Mouse (Mus musculus): ENCODE data around the gene Ern1. TPM values are rescaled to one million over a fixed set of nuclear protein-coding genes. Genes with fewer than 3 reads are reported as not detected.

Ern1 gene
- polyA plus RNA-seq, 1 experiment from 2014 or later: 6.7 TPM

GRCm38 (mm10) chr11:106392597-106393330 is 94.9 kb downstream of the Ern1 start:
- Histone ChIP-seq H3K27ac (no peak overlapping the region), H3K9ac (replicated peaks) (no peak overlapping the region), H3K9me3 (no peaks in the 10 kb centered on the region), H3K4me2 (replicated peaks) (no peak overlapping the region), H3K4me3 (replicated peaks) (no peak overlapping the region), H3K36me3 (peaks cover 5% of the 10 kb centered on the region; the same call in 1 of the 2 replicates), H3K4me1 (replicated peaks) (no peaks in the 10 kb centered on the region), H3K27me3 (no peaks in the 10 kb centered on the region)
- 74% methylated on average over 7 of the region's 7 CpGs for WGBS
- no peak for ATAC-seq

- H3K9ac ChIP-seq (replicated peaks): no peak overlapping the region
- no peaks in the 10 kb centered on the region for H3K4me1 ChIP-seq (replicated peaks)
- 33% methylated on average over 6 of the region's 6 CpGs for WGBS
- ATAC-seq: peak; percentile 80
- no peak overlapping the region for H3K27ac ChIP-seq
- H3K9me3 ChIP-seq: no peaks in the 10 kb centered on the region
- no peaks in the 10 kb centered on the region for H3K27me3 ChIP-seq
- H3K36me3 ChIP-seq: peaks cover 4% of the 10 kb centered on the region; the same call in 1 of the 2 replicates
- H3K4me3 ChIP-seq (replicated peaks): no peak overlapping the region
- no peak overlapping the region for H3K4me2 ChIP-seq (replicated peaks)
Observed at GRCm38 (mm10) chr11:106391546-106392188, 96.0 kb downstream of the Ern1 start.

- Histone ChIP-seq H3K4me2 (replicated peaks) (no peak overlapping the region), H3K4me1 (replicated peaks) (no peaks in the 10 kb centered on the region), H3K27me3 (no peaks in the 10 kb centered on the region), H3K9me3 (no peaks in the 10 kb centered on the region), H3K9ac (replicated peaks) (no peak overlapping the region), H3K36me3 (peaks cover 4% of the 10 kb centered on the region; the same call in 1 of the 2 replicates), H3K4me3 (replicated peaks) (no peak overlapping the region), H3K27ac (no peak overlapping the region)
- 74% methylated on average over 3 of the region's 3 CpGs for WGBS
- ATAC-seq: no peak
Observed at GRCm38 (mm10) chr11:106390757-106391156, 96.9 kb downstream of the Ern1 start.

GRCm38 (mm10) chr11:106389611-106390010 is 98.0 kb downstream of the Ern1 start:
- ATAC-seq: no peak
- Histone ChIP-seq H3K4me1 (replicated peaks) (no peaks in the 10 kb centered on the region), H3K9me3 (no peaks in the 10 kb centered on the region), H3K27me3 (no peaks in the 10 kb centered on the region), H3K4me2 (replicated peaks) (no peak overlapping the region), H3K9ac (replicated peaks) (no peak overlapping the region), H3K4me3 (replicated peaks) (no peak overlapping the region), H3K36me3 (peaks cover 4% of the 10 kb centered on the region; the same call in 1 of the 2 replicates), H3K27ac (no peak overlapping the region)
- WGBS: 42% methylated on average over 3 of the region's 3 CpGs

GRCm38 (mm10) chr11:106387791-106388216 is 99.8 kb downstream of the Ern1 start, which contains the start of gene Icam2:
TSS of gene Icam2 (minus strand) at chr11:106388075.
- Histone ChIP-seq H3K9ac (replicated peaks) (no peak within 1 kb of the TSS), H3K27ac (no peak within 1 kb of the TSS), H3K4me2 (replicated peaks) (no peak within 1 kb of the TSS), H3K9me3 (no peaks in the 10 kb centered on the region), H3K36me3 (no peaks in the 10 kb centered on the region), H3K4me3 (replicated peaks) (no peak within 1 kb of the TSS), H3K27me3 (no peaks in the 10 kb centered on the region), H3K4me1 (replicated peaks) (no peaks in the 10 kb centered on the region)
- 81% methylated on average over 6 of the region's 6 CpGs for WGBS
- ATAC-seq: no peak

- Histone ChIP-seq H3K9ac (replicated peaks) (no peak overlapping the region), H3K36me3 (no peaks in the 10 kb centered on the region), H3K27me3 (no peaks in the 10 kb centered on the region), H3K4me2 (replicated peaks) (no peak overlapping the region), H3K4me3 (replicated peaks) (no peak overlapping the region), H3K9me3 (no peaks in the 10 kb centered on the region), H3K4me1 (replicated peaks) (no peaks in the 10 kb centered on the region), H3K27ac (no peak overlapping the region)
- no peak for ATAC-seq
- 89% methylated on average over 6 of the region's 6 CpGs for WGBS
Observed at GRCm38 (mm10) chr11:106387020-106387419, 100.6 kb downstream of the Ern1 start.

- H3K4me3 ChIP-seq (replicated peaks): no peak overlapping the region
- no peaks in the 10 kb centered on the region for H3K27me3 ChIP-seq
- no peak overlapping the region for H3K27ac ChIP-seq
- H3K36me3 ChIP-seq: no peaks in the 10 kb centered on the region
- no peak for ATAC-seq
- WGBS: 95% methylated on average over 3 of the region's 3 CpGs
- no peaks in the 10 kb centered on the region for H3K4me1 ChIP-seq (replicated peaks)
- H3K9ac ChIP-seq (replicated peaks): no peak overlapping the region
- no peak overlapping the region for H3K4me2 ChIP-seq (replicated peaks)
- H3K9me3 ChIP-seq: no peaks in the 10 kb centered on the region
Observed at GRCm38 (mm10) chr11:106386409-106386808, 101.2 kb downstream of the Ern1 start.

- WGBS: 76% methylated on average over 6 of the region's 6 CpGs
- H3K4me1 ChIP-seq (replicated peaks): no peaks in the 10 kb centered on the region
Observed at GRCm38 (mm10) chr11:106383051-106383790, 104.4 kb downstream of the Ern1 start.

GRCm38 (mm10) chr11:106382424-106382823 is 105.2 kb downstream of the Ern1 start:
- WGBS: 79% methylated on average over 5 of the region's 5 CpGs

More at GRCm38 (mm10) chr11:106383051-106383790, 104.4 kb downstream of the Ern1 start:
- no peak overlapping the region for H3K4me3 ChIP-seq (replicated peaks)
- H3K27me3 ChIP-seq: no peaks in the 10 kb centered on the region
- no peak overlapping the region for H3K4me2 ChIP-seq (replicated peaks)
- 0 out of 2 replicates have a peak overlapping the region, but pooled peaks have one; percentile 27 for H3K27ac ChIP-seq
- H3K9ac ChIP-seq (replicated peaks): no peak overlapping the region
- H3K9me3 ChIP-seq: no peaks in the 10 kb centered on the region
- ATAC-seq: no peak
- H3K36me3 ChIP-seq: no peaks in the 10 kb centered on the region

GRCm38 (mm10) chr11:106381883-106382282 is 105.8 kb downstream of the Ern1 start:
- Histone ChIP-seq H3K4me3 (replicated peaks) (no peak overlapping the region), H3K4me2 (replicated peaks) (no peak overlapping the region), H3K27me3 (no peaks in the 10 kb centered on the region), H3K9ac (replicated peaks) (no peak overlapping the region), H3K36me3 (no peaks in the 10 kb centered on the region), H3K9me3 (no peaks in the 10 kb centered on the region), H3K27ac (no peak overlapping the region), H3K4me1 (replicated peaks) (no peaks in the 10 kb centered on the region)
- ATAC-seq: no peak
- 88% methylated on average over 7 of the region's 7 CpGs for WGBS

More at GRCm38 (mm10) chr11:106382424-106382823, 105.2 kb downstream of the Ern1 start:
- no peak overlapping the region for H3K27ac ChIP-seq
- no peaks in the 10 kb centered on the region for H3K9me3 ChIP-seq
- no peak overlapping the region for H3K4me2 ChIP-seq (replicated peaks)
- no peak for ATAC-seq
- H3K27me3 ChIP-seq: no peaks in the 10 kb centered on the region
- no peaks in the 10 kb centered on the region for H3K36me3 ChIP-seq
- no peak overlapping the region for H3K4me3 ChIP-seq (replicated peaks)
- no peak overlapping the region for H3K9ac ChIP-seq (replicated peaks)
- no peaks in the 10 kb centered on the region for H3K4me1 ChIP-seq (replicated peaks)

- H3K9ac ChIP-seq (replicated peaks): no peak overlapping the region
- no peaks in the 10 kb centered on the region for H3K36me3 ChIP-seq
- ATAC-seq: no peak
- H3K27ac ChIP-seq: no peak overlapping the region
- H3K4me1 ChIP-seq (replicated peaks): no peaks in the 10 kb centered on the region
- no peaks in the 10 kb centered on the region for H3K27me3 ChIP-seq
- no peaks in the 10 kb centered on the region for H3K9me3 ChIP-seq
- no peak overlapping the region for H3K4me3 ChIP-seq (replicated peaks)
- WGBS: 85% methylated on average over 11 of the region's 11 CpGs
- H3K4me2 ChIP-seq (replicated peaks): no peak overlapping the region
Observed at GRCm38 (mm10) chr11:106381011-106381410, 106.6 kb downstream of the Ern1 start.

- no peak overlapping the region for H3K4me3 ChIP-seq (replicated peaks)
- H3K27me3 ChIP-seq: no peaks in the 10 kb centered on the region
- no peaks in the 10 kb centered on the region for H3K9me3 ChIP-seq
- H3K9ac ChIP-seq (replicated peaks): no peak overlapping the region
- ATAC-seq: no peak
- H3K27ac ChIP-seq: no peak overlapping the region
- H3K4me1 ChIP-seq (replicated peaks): no peaks in the 10 kb centered on the region
- H3K4me2 ChIP-seq (replicated peaks): no peak overlapping the region
- no peaks in the 10 kb centered on the region for H3K36me3 ChIP-seq
- 80% methylated on average over 5 of the region's 5 CpGs for WGBS
Observed at GRCm38 (mm10) chr11:106374979-106375378, 112.7 kb downstream of the Ern1 start.
